9 mouse cellular contexts compared by ENCODE assay signal in genomic region chr4:134631471-134632130, GRCm38 (mm10).
A peak's percentile ranks its signal among the peaks of the same experiment; 100 is the strongest.
DNase-seq lines count a peak whose midpoint lies in the region; ATAC-seq and TF ChIP-seq lines count a peak whose summit lies in the region.
"Had no signal": no experiment of that assay in that cellular context is flagged by ENCODE, and none has a peak within 500 bp of the region (broad histone marks: within the 10 kb centered on the region; RNA-seq: fewer than 3 reads in every experiment).

No protein-coding gene starts in this region.

- no peak overlapping the region for H3K4me2 ChIP-seq in intestine, embryonic 14.5 days (ENCODE audit: low read length)
- H3K4me2 ChIP-seq in intestine, postnatal 0 days (replicated peaks; ENCODE audit: low read depth), result no peak overlapping the region
- no peak overlapping the region for H3K4me2 ChIP-seq in embryonic facial prominence, embryonic 15.5 days (replicated peaks)
- no peak overlapping the region for H3K4me2 ChIP-seq in heart, postnatal 0 days (ENCODE audit: low read depth, low read length)

- H3K36me3 ChIP-seq in intestine, embryonic 14.5 days (ENCODE audit: control insufficient read depth, insufficient read depth, low read length), result no peaks in the 10 kb centered on the region
- no peaks in the 10 kb centered on the region for H3K36me3 ChIP-seq in intestine, postnatal 0 days (ENCODE audit: control insufficient read depth, insufficient read depth)
- no peaks in the 10 kb centered on the region for H3K36me3 ChIP-seq in embryonic facial prominence, embryonic 15.5 days
- H3K36me3 ChIP-seq in heart, postnatal 0 days (replicated peaks; ENCODE audit: control insufficient read depth, insufficient read depth, low read length), result no peaks in the 10 kb centered on the region

- H3K9ac ChIP-seq in intestine, embryonic 14.5 days (ENCODE audit: low read length), result no peak overlapping the region
- H3K9ac ChIP-seq in intestine, postnatal 0 days (ENCODE audit: low read depth, low read length), result no peak overlapping the region
- no peak overlapping the region for H3K9ac ChIP-seq in embryonic facial prominence, embryonic 15.5 days
- H3K9ac ChIP-seq in heart, postnatal 0 days (replicated peaks; ENCODE audit: low read depth, low read length), result no peak overlapping the region

- no peaks in the 10 kb centered on the region for H3K27me3 ChIP-seq in intestine, embryonic 14.5 days (replicated peaks; ENCODE audit: control insufficient read depth, insufficient read depth, low read length)
- no peaks in the 10 kb centered on the region for H3K27me3 ChIP-seq in intestine, postnatal 0 days (replicated peaks; ENCODE audit: control insufficient read depth, insufficient read depth, low read length)
- H3K27me3 ChIP-seq in embryonic facial prominence, embryonic 15.5 days, result no peaks in the 10 kb centered on the region
- no peaks in the 10 kb centered on the region for H3K27me3 ChIP-seq in heart, postnatal 0 days (ENCODE audit: control insufficient read depth, insufficient read depth, low read length)
- H3K27me3 ChIP-seq: CH12.LX had no signal

- H3K4me3 ChIP-seq in intestine, embryonic 14.5 days (ENCODE audit: low read depth, low read length), result no peak overlapping the region
- no peak overlapping the region for H3K4me3 ChIP-seq in intestine, postnatal 0 days (ENCODE audit: low read depth, low read length)
- no peak overlapping the region for H3K4me3 ChIP-seq in embryonic facial prominence, embryonic 15.5 days (replicated peaks)
- no peak overlapping the region for H3K4me3 ChIP-seq in heart, postnatal 0 days (ENCODE audit: low read depth, low read length)

- WGBS in intestine, embryonic 14.5 days, result 72% methylated on average over 14 of the region's 14 CpGs
- WGBS in intestine, postnatal 0 days, result 85% methylated on average over 14 of the region's 14 CpGs
- WGBS in embryonic facial prominence, embryonic 15.5 days, result 60% methylated on average over 14 of the region's 14 CpGs
- WGBS in heart, postnatal 0 days, result 69% methylated on average over 14 of the region's 14 CpGs

- peaks cover 12% of the 10 kb centered on the region for H3K4me1 ChIP-seq in intestine, embryonic 14.5 days (replicated peaks; ENCODE audit: control insufficient read depth, insufficient read depth, low read length)
- H3K4me1 ChIP-seq in intestine, postnatal 0 days (replicated peaks; ENCODE audit: control insufficient read depth, insufficient read depth, low read length), result no peaks in the 10 kb centered on the region
- peaks cover 30% of the 10 kb centered on the region for H3K4me1 ChIP-seq in embryonic facial prominence, embryonic 15.5 days
- peaks cover 50% of the 10 kb centered on the region for H3K4me1 ChIP-seq in heart, postnatal 0 days (ENCODE audit: control insufficient read depth, insufficient read depth)

- 0 out of 2 replicates have a peak overlapping the region, but pooled peaks have one; percentile 8 for H3K27ac ChIP-seq in intestine, embryonic 14.5 days (ENCODE audit: low read depth)
- no peak overlapping the region; the same call in 1 of the 2 replicates for H3K27ac ChIP-seq in intestine, postnatal 0 days (ENCODE audit: low read depth, low read length)
- peak overlapping the region; percentile 75 for H3K27ac ChIP-seq in embryonic facial prominence, embryonic 15.5 days (replicated peaks)
- peak overlapping the region; percentile 96 for H3K27ac ChIP-seq in heart, postnatal 0 days (ENCODE audit: low read depth)

- intact Hi-C loops in left cerebral cortex, postnatal 36 days (cut with DNase I), result loop anchor here (5.0 kb wide), 1 partner anchor 49 kb away; no protein-coding TSS in a partner anchor

- H3K9me3 ChIP-seq in intestine, embryonic 14.5 days (ENCODE audit: control insufficient read depth, low read length), result no peaks in the 10 kb centered on the region
- H3K9me3 ChIP-seq in intestine, postnatal 0 days (ENCODE audit: control insufficient read depth), result no peaks in the 10 kb centered on the region
- H3K9me3 ChIP-seq in embryonic facial prominence, embryonic 15.5 days (replicated peaks), result no peaks in the 10 kb centered on the region
- H3K9me3 ChIP-seq in heart, postnatal 0 days (replicated peaks; ENCODE audit: control insufficient read depth, low read length), result no peaks in the 10 kb centered on the region

- no peak for TF ChIP-seq CTCF in intestine, postnatal 0 days (IDR thresholded peaks at IDR 0.05; ENCODE audit: low read depth)
- TF ChIP-seq CTCF in heart, postnatal 0 days (IDR thresholded peaks at IDR 0.05; ENCODE audit: low read depth), result no peak

- TF ChIP-seq EP300 in heart, postnatal 0 days (IDR thresholded peaks at IDR 0.05; ENCODE audit: low read depth), result no peak

- no peak for DNase-seq in intestine, embryonic 14.5 days (ENCODE audit: low spot score)
- DNase-seq in heart, postnatal 0 days (ENCODE audit: low spot score), result no peak
- peak; percentile 81 to 82 for DNase-seq in left cerebral cortex, postnatal 36 days (ENCODE audit: low spot score in 2 of 2)
- peak; percentile 67 for DNase-seq in right cerebral cortex, postnatal 14 days
- DNase-seq in adrenal gland, postnatal 14 days, result no peak
- no peak for DNase-seq in adrenal gland, adult (ENCODE audit: inconsistent age in 2 of 2, low spot score in 1 of 2)

- ATAC-seq in intestine, embryonic 14.5 days (replicated peaks; ENCODE audit: low FRiP score, low TSS enrichment, low read depth), result no peak
- ATAC-seq in intestine, postnatal 0 days, result no peak
- ATAC-seq in embryonic facial prominence, embryonic 15.5 days (ENCODE audit: insufficient number of reproducible peaks, low FRiP score, low TSS enrichment, low read depth), result no peak
- ATAC-seq in heart, postnatal 0 days (ENCODE audit: insufficient read depth, low read depth), result no peak

Comparison
In these comparisons a context has a peak if more than half of its experiments do, and no peak if none do; other contexts are left out.
1. DNase-seq: peak in left cerebral cortex, postnatal 36 days (2 of 2) and right cerebral cortex, postnatal 14 days (single experiment); none in intestine, embryonic 14.5 days (single experiment), heart, postnatal 0 days (single experiment), adrenal gland, postnatal 14 days (single experiment) and adrenal gland, adult (0 of 2).